Mouse (Mus musculus) liver, embryonic 12.5 days (tissue): ENCODE data around the gene Ildr1. TPM values are rescaled to one million over a fixed set of nuclear protein-coding genes. Genes with fewer than 3 reads are reported as not detected.

Experiments
- ATAC-seq: fragments of 200-750 bp; cut with Nextera tagmentation; 2 replicates; pipeline ENCODE4 v1.8.0; 2017; ENCODE audit warnings: moderate number of reproducible peaks, mild to moderate bottlenecking, moderate library complexity
- H3K27ac ChIP-seq: fragments of 300-500 bp; sonication (generic); 2 replicates; pipeline ENCODE4 v1.5.1; 2016; ENCODE audit warnings: mild to moderate bottlenecking
- H3K27me3 ChIP-seq: fragments of 300-500 bp; sonication (generic); replicated peaks from 2 replicates; pipeline ENCODE4 v1.6.1; 2016; ENCODE audit warnings: mild to moderate bottlenecking, moderate library complexity
- H3K36me3 ChIP-seq: fragments of 300-500 bp; sonication (generic); 2 replicates; pipeline ENCODE4 v1.6.1; 2016; ENCODE audit warnings: mild to moderate bottlenecking, moderate library complexity
- H3K4me1 ChIP-seq: fragments of 300-500 bp; sonication (generic); 2 replicates; pipeline ENCODE4 v1.6.1; 2016
- H3K4me2 ChIP-seq: fragments of 300-500 bp; sonication (generic); 2 replicates; pipeline ENCODE4 v1.6.1; 2016; ENCODE audit warnings: mild to moderate bottlenecking, moderate library complexity
- H3K4me3 ChIP-seq: fragments of 300-500 bp; sonication (generic); 2 replicates; pipeline ENCODE4 v1.5.1; 2016; ENCODE audit warnings: mild to moderate bottlenecking, moderate library complexity
- H3K9ac ChIP-seq: fragments of 300-500 bp; sonication (generic); 2 replicates; pipeline ENCODE4 v1.6.1; 2016; ENCODE audit warnings: mild to moderate bottlenecking, moderate library complexity
- H3K9me3 ChIP-seq: fragments of 300-500 bp; sonication (generic); replicated peaks from 2 replicates; pipeline ENCODE4 v1.6.1; 2016; ENCODE audit warnings: mild to moderate bottlenecking, moderate library complexity
- WGBS: fragments of 180-500 bp; shearing (Covaris S2); methylation state at CpG from one replicate; pipeline ENCODE4 v1.1.7; 2016; ENCODE audit not compliant: insufficient replicate concordance; 5-methylcytosine and 5-hydroxymethylcytosine counted together
- polyA plus RNA-seq: library from polyadenylated mRNA; unstranded; fragments of >200 nt; fragmentation: Nextera tagmentation; extraction: Ambion mirVana; gene quantifications from 2 replicates; pipeline ENCODE4 v1.2.1, GENCODE M21; 2016

The Ildr1 gene
- polyA plus RNA-seq, 1 experiment from 2014 or later, result 0.05 TPM

- Histone ChIP-seq H3K9ac (no peak overlapping the region), H3K27me3 (no peaks in the 10 kb centered on the region), H3K4me1 (no peaks in the 10 kb centered on the region), H3K9me3 (no peaks in the 10 kb centered on the region), H3K36me3 (no peaks in the 10 kb centered on the region), H3K4me2 (no peak overlapping the region), H3K4me3 (no peak overlapping the region), H3K27ac (no peak overlapping the region)
- 32% methylated on average over 7 of the region's 7 CpGs for WGBS
- no peak for ATAC-seq
Observed at GRCm38 (mm10) chr16:36708751-36709150, 15.0 kb downstream of the Ildr1 start.

GRCm38 (mm10) chr16:36709405-36709804 is 15.6 kb downstream of the Ildr1 start:
- Histone ChIP-seq H3K9me3 (no peaks in the 10 kb centered on the region), H3K4me2 (no peak overlapping the region), H3K27me3 (no peaks in the 10 kb centered on the region), H3K36me3 (no peaks in the 10 kb centered on the region), H3K4me3 (no peak overlapping the region), H3K9ac (no peak overlapping the region), H3K27ac (no peak overlapping the region), H3K4me1 (no peaks in the 10 kb centered on the region)
- 68% methylated on average over 17 of the region's 17 CpGs for WGBS
- ATAC-seq, result no peak

DNA sequence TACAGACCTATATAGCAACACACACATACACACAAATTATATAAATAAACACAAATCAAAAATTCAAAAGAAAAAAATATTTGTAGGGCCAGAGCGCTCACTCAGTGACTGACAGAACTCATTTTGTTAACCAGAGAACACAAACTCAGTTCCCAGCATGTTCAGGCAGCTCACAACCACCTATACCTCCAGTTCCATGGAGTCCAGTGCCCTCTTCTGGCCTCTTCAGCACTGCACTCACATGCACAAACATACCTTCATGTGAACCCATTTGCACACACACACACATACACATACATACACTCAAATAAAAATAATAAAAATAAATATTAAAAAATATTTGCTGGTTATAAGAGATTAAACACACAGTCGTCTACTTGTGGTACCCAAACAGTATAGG is 17.0 kb downstream of the Ildr1 start:
- H3K9me3 ChIP-seq, result no peaks in the 10 kb centered on the region
- 71% methylated on average over 2 of the region's 2 CpGs for WGBS
- H3K27me3 ChIP-seq, result no peaks in the 10 kb centered on the region
- H3K36me3 ChIP-seq, result no peaks in the 10 kb centered on the region
- no peak overlapping the region for H3K4me2 ChIP-seq
- no peak overlapping the region for H3K27ac ChIP-seq
- no peak overlapping the region for H3K4me3 ChIP-seq
- ATAC-seq, result no peak
- no peaks in the 10 kb centered on the region for H3K4me1 ChIP-seq
- H3K9ac ChIP-seq, result no peak overlapping the region

DNA sequence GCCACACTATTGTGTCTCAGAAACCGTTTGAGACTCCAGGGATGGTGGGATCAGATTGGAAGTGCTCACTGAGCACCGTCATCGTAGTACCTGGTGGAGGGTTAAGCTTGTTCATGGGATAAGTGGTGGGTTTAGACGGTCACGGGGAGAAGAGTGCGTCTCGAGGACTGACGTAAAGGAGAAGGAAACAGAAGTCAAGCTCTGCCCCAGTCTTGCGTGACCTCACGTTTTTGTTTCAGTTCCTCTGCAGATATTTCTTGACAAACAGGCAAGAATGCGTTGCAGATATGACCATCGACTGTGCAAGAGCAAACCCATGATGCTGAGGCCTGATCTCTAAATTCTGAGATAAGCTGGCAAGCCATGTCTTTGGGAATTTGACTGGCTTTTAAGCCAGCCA is 18.0 kb downstream of the Ildr1 start:
- Histone ChIP-seq H3K9me3 (no peaks in the 10 kb centered on the region), H3K4me3 (no peak overlapping the region), H3K27ac (no peak overlapping the region), H3K36me3 (no peaks in the 10 kb centered on the region), H3K4me2 (no peak overlapping the region), H3K9ac (no peak overlapping the region), H3K4me1 (no peaks in the 10 kb centered on the region), H3K27me3 (no peaks in the 10 kb centered on the region)
- no peak for ATAC-seq
- WGBS, result 56% methylated on average over 12 of the region's 12 CpGs

GRCm38 (mm10) chr16:36717481-36717880 is 23.7 kb downstream of the Ildr1 start:
- Histone ChIP-seq H3K36me3 (no peaks in the 10 kb centered on the region), H3K4me2 (no peak overlapping the region), H3K4me3 (no peak overlapping the region), H3K9me3 (no peaks in the 10 kb centered on the region), H3K27me3 (peaks cover 16% of the 10 kb centered on the region), H3K9ac (no peak overlapping the region), H3K27ac (no peak overlapping the region), H3K4me1 (no peaks in the 10 kb centered on the region)
- WGBS, result 44% methylated on average over 4 of the region's 4 CpGs
- no peak for ATAC-seq

GRCm38 (mm10) chr16:36718637-36719036 is 24.9 kb downstream of the Ildr1 start:
- Histone ChIP-seq H3K36me3 (no peaks in the 10 kb centered on the region), H3K27me3 (peaks cover 23% of the 10 kb centered on the region), H3K9me3 (no peaks in the 10 kb centered on the region), H3K9ac (no peak overlapping the region), H3K4me1 (no peaks in the 10 kb centered on the region), H3K4me2 (no peak overlapping the region), H3K4me3 (no peak overlapping the region), H3K27ac (no peak overlapping the region)
- no peak for ATAC-seq

- peaks cover 23% of the 10 kb centered on the region for H3K27me3 ChIP-seq
- H3K36me3 ChIP-seq, result no peaks in the 10 kb centered on the region
- H3K4me2 ChIP-seq, result no peak overlapping the region
- H3K27ac ChIP-seq, result no peak overlapping the region
- H3K4me3 ChIP-seq, result no peak overlapping the region
- no peak for ATAC-seq
- 19% methylated on average over 13 of the region's 13 CpGs for WGBS
- no peaks in the 10 kb centered on the region for H3K9me3 ChIP-seq
- no peaks in the 10 kb centered on the region for H3K4me1 ChIP-seq
- H3K9ac ChIP-seq, result no peak overlapping the region
Observed at GRCm38 (mm10) chr16:36720194-36721055, 26.6 kb downstream of the Ildr1 start.

DNA sequence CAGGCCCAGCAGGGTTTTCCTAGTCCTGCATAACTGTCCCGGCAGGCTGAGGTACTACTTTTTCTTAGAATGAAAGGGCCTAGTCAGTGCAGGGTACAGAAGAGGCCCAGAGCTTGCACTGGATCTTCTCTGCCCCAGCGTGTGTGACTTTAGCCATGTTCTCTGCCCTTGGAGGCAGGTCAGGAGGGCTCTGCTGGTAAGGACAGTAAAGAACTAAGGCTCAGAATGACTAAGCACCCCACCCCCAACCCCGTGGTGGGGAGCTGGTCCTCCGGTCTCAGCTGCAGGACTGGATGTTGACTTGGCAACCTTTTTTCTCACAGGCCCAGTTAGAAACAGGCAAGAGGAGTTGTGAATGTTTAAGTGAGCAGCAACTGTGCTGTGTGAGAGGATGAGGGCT is 29.0 kb downstream of the Ildr1 start:
- Histone ChIP-seq H3K27me3 (peaks cover 23% of the 10 kb centered on the region), H3K4me3 (no peak overlapping the region), H3K9me3 (no peaks in the 10 kb centered on the region), H3K4me2 (no peak overlapping the region), H3K27ac (no peak overlapping the region), H3K9ac (no peak overlapping the region), H3K36me3 (no peaks in the 10 kb centered on the region), H3K4me1 (no peaks in the 10 kb centered on the region)
- 21% methylated on average over 4 of the region's 4 CpGs for WGBS
- no peak for ATAC-seq

- H3K4me3 ChIP-seq, result no peak overlapping the region
- no peaks in the 10 kb centered on the region for H3K9me3 ChIP-seq
- H3K9ac ChIP-seq, result no peak overlapping the region
- H3K4me1 ChIP-seq, result no peaks in the 10 kb centered on the region
- no peak overlapping the region for H3K4me2 ChIP-seq
- no peak for ATAC-seq
- no peaks in the 10 kb centered on the region for H3K36me3 ChIP-seq
- 48% methylated on average over 3 of the region's 3 CpGs for WGBS
- H3K27me3 ChIP-seq, result peaks cover 23% of the 10 kb centered on the region
- H3K27ac ChIP-seq, result no peak overlapping the region
Observed at GRCm38 (mm10) chr16:36723880-36724443, 30.2 kb downstream of the Ildr1 start.

DNA sequence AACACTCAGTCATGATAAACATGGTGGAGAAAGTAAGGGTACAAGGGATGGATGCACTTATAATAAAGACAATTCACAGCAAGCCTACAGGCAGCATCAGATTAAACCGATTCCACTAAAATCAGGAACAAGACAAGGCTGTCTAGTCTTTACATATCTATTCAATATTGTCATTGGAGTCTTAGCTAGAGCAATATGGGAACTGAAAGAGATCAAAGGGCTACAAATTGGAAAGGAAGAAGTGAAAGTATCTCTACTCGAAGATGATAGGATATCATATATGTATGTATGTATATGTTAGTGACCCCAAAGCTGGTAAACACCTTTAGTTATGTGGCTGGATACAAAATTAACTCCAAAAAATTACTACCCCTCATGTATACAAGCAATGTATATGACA is 35.2 kb downstream of the Ildr1 start:
- H3K4me1 ChIP-seq, result no peaks in the 10 kb centered on the region
- WGBS, result 73% methylated on average over 2 of the region's 2 CpGs
- ATAC-seq, result no peak
- no peaks in the 10 kb centered on the region for H3K9me3 ChIP-seq
- H3K27me3 ChIP-seq, result no peaks in the 10 kb centered on the region
- no peak overlapping the region for H3K27ac ChIP-seq
- H3K4me2 ChIP-seq, result no peak overlapping the region
- no peaks in the 10 kb centered on the region for H3K36me3 ChIP-seq
- no peak overlapping the region for H3K4me3 ChIP-seq
- no peak overlapping the region for H3K9ac ChIP-seq

GRCm38 (mm10) chr16:36732572-36732971 is 38.8 kb downstream of the Ildr1 start:
- Histone ChIP-seq H3K27ac (no peak overlapping the region), H3K9me3 (no peaks in the 10 kb centered on the region), H3K9ac (no peak overlapping the region), H3K4me1 (no peaks in the 10 kb centered on the region), H3K4me2 (no peak overlapping the region), H3K27me3 (0 out of 2 replicates have a peak, but pooled peaks cover 4% of the 10 kb centered on the region), H3K36me3 (no peaks in the 10 kb centered on the region), H3K4me3 (no peak overlapping the region)
- ATAC-seq, result no peak

DNA sequence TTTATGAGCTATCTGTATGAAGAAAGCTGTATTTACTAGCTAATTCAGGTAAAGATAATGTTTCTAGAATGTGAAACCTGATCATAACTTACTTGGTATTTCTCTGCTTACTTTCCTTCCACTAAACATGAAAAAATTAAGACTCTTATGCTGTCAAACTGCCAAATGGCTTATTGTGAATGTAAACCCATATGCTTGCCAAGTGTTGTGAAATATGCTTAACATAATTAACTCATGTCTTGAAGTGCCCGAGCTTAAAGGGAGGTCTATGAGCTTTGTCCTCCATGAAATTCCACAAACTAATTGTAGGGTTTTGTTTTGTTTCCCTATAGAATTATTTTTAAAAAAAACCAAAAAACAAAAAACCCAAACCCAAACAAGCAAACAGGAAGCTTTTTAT is 40.0 kb downstream of the Ildr1 start:
- Histone ChIP-seq H3K9ac (no peak overlapping the region), H3K4me2 (no peak overlapping the region), H3K4me1 (no peaks in the 10 kb centered on the region), H3K36me3 (no peaks in the 10 kb centered on the region), H3K27me3 (0 out of 2 replicates have a peak, but pooled peaks cover 4% of the 10 kb centered on the region), H3K9me3 (no peaks in the 10 kb centered on the region), H3K27ac (no peak overlapping the region), H3K4me3 (no peak overlapping the region)
- ATAC-seq, result no peak
- 49% methylated on average over 1 of the region's 1 CpGs for WGBS
